Mouse (Mus musculus) liver, postnatal 0 days (tissue): Measurements from ENCODE around the gene Fam189a1.

Experiments
- CTCF ChIP-seq: sonication (generic); IDR thresholded peaks from 2 replicates; pipeline ENCODE4 v1.5.1; 2016; ENCODE audit warnings: antibody characterized with exemption, low read depth
- EP300 ChIP-seq: IDR thresholded peaks from 2 replicates; pipeline ENCODE4 v1.6.1; 2016; ENCODE audit warnings: antibody characterized with exemption, low read depth, mild to moderate bottlenecking

GRCm38 (mm10) chr7:64930980-64931379 lies 225.4 kb downstream of the Fam189a1 start:
- TF ChIP-seq EP300 (no peak), CTCF (no peak)
